Mouse (Mus musculus): ENCODE results near the gene Dnmt1. TPM values are rescaled to one million over a fixed set of nuclear protein-coding genes. Genes with fewer than 3 reads are reported as not detected.

Dnmt1 gene
- total RNA-seq, 2 experiments from 2014 or later: 6.5 to 10.5 TPM

Small RNA genes within 50 kb of the gene (microRNA-seq; reads per million reads assigned to microRNA genes)
- 0 reads per million in 2 experiments for gene Mir7081 (ENCODE audit: borderline replicate concordance in 2 of 2)

Other genes starting within 250 kb of the Dnmt1 start
- gene Olfm2, start 213.5 kb downstream of the Dnmt1 start, total RNA-seq (2021): under 1 TPM; 0.13 to 0.20 TPM
- 10 to 100 TPM; 37.8 to 41.0 TPM for gene Col5a3, start 144.8 kb downstream of the Dnmt1 start, total RNA-seq (2021)
- under 1 TPM in 1 of 2 experiments, not detected in 1; 0.20 TPM for gene Rdh8, start 141.4 kb downstream of the Dnmt1 start, total RNA-seq (2021)
- gene A230050P20Rik, start 91.2 kb downstream of the Dnmt1 start, total RNA-seq (2021): 1 to 10 TPM; 1.7 to 2.7 TPM
- gene Angptl6, start 80.2 kb downstream of the Dnmt1 start, total RNA-seq (2021): 1 to 10 TPM; 4.1 to 4.6 TPM
- 1 to 10 TPM; 7.4 to 7.7 TPM for gene Ppan, start 71.7 kb downstream of the Dnmt1 start, total RNA-seq (2021)
- 100 to 1,000 TPM in 1 of 2 experiments, 10 to 100 TPM in 1; 90.9 to 101 TPM for gene Eif3g, start 61.3 kb downstream of the Dnmt1 start, total RNA-seq (2021)
- gene S1pr2, start 16.9 kb upstream of the Dnmt1 start, total RNA-seq (2021): 1 to 10 TPM; 2.3 to 3.6 TPM
- 10 to 100 TPM; 61.9 to 62.8 TPM for gene Mrpl4, start 42.9 kb upstream of the Dnmt1 start, total RNA-seq (2021)
- 1 to 10 TPM; 1.6 to 3.0 TPM for gene Icam1, start 56.1 kb upstream of the Dnmt1 start, total RNA-seq (2021)
- gene Icam4, start 69.5 kb upstream of the Dnmt1 start, total RNA-seq (2021): 1 to 10 TPM; 1.0 to 1.6 TPM
- not detected for gene Icam5, start 72.2 kb upstream of the Dnmt1 start, total RNA-seq (2021)
- not detected for gene Zglp1, start 107.2 kb upstream of the Dnmt1 start, total RNA-seq (2021)
- gene Gm49373, start 113.2 kb upstream of the Dnmt1 start, total RNA-seq (2021): under 1 TPM in 1 of 2 experiments, not detected in 1; 0.27 TPM
- gene Fdx1l, start 113.7 kb upstream of the Dnmt1 start, total RNA-seq (2021): 10 to 100 TPM; 34.7 to 35.4 TPM
- under 1 TPM; 0.35 to 0.67 TPM for gene Gm38431, start 132.1 kb upstream of the Dnmt1 start, total RNA-seq (2021)
- 10 to 100 TPM; 15.2 to 17.0 TPM for gene Raver1, start 132.1 kb upstream of the Dnmt1 start, total RNA-seq (2021)
- 1 to 10 TPM; 4.7 to 5.8 TPM for gene Tyk2, start 171.4 kb upstream of the Dnmt1 start, total RNA-seq (2021)
- 100 to 1,000 TPM; 120 to 126 TPM for gene Cdc37, start 190.1 kb upstream of the Dnmt1 start, total RNA-seq (2021)
- 10 to 100 TPM; 44.6 to 46.7 TPM for gene Pde4a, start 205.8 kb upstream of the Dnmt1 start, total RNA-seq (2021)